Comparison of ENCODE assay signal across 8 mouse cellular contexts in the genomic region with DNA sequence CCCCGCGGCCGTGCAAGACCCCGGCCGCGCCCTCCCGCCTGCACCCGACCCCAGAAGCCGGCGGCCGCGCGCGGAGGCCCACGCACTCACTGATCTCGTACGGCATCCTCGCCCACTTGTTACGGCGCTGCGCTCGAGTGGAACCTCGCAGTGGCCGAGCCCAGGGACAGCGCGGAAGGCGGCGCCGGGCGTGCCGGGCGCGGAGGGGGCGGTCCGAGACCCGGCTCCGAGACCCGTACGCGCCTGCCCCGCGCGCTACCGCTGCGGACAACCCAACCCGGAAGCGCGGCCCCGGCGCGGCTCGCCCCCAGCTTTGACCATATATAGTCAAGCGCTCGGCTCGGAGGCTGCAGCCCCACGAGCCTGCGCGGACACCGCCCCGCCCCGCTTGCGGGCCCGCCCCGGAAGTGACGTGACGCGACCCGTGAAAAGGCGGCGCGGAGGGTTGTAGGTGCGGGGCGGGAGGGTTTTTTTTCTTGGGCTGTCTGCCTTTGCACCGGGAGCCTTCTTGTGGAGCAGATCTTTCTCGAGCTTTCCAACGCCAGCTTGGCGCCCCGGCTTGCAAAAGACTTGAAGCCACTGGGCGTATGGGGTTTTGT. TPM values are rescaled to one million over a fixed set of nuclear protein-coding genes. Genes with fewer than 3 reads are reported as not detected.
DNase-seq lines count a peak whose midpoint lies in the region; ATAC-seq and TF ChIP-seq lines count a peak whose summit lies in the region.

No protein-coding gene starts in this region.

- peak; percentile 97 for ATAC-seq in heart, embryonic 12.5 days (ENCODE audit: insufficient number of reproducible peaks, low FRiP score)
- ATAC-seq in kidney, postnatal 0 days (replicated peaks; ENCODE audit: low FRiP score, low read depth): peak; percentile 98
- ATAC-seq in liver, embryonic 11.5 days (replicated peaks; ENCODE audit: low FRiP score): peak; percentile 97
- ATAC-seq in stomach, embryonic 14.5 days (ENCODE audit: insufficient number of reproducible peaks, insufficient read depth, low FRiP score, low read depth): peak; percentile 98

- TF ChIP-seq POLR2A in brain, embryonic 14.5 days (IDR thresholded peaks at IDR 0.05; ENCODE audit: borderline replicate concordance, extremely low read depth, insufficient read depth, insufficient read length, poor library complexity, severe bottlenecking): no peak; the same call in none of the 2 replicates

- under 1% methylated on average over 78 of the region's 79 CpGs for WGBS in heart, embryonic 12.5 days
- WGBS in kidney, postnatal 0 days: 2% methylated on average over 76 of the region's 79 CpGs
- 0% methylated on average over 76 of the region's 79 CpGs for WGBS in liver, embryonic 11.5 days
- under 1% methylated on average over 61 of the region's 79 CpGs for WGBS in stomach, embryonic 14.5 days

- H3K79me3 ChIP-seq in C2C12 (ENCODE audit: low read depth): peaks cover 48% of the 10 kb centered on the region

- peak; percentile 99 for DNase-seq in brain, embryonic 14.5 days (ENCODE audit: low read depth)
- peak; percentile 97 for DNase-seq in kidney, postnatal 0 days (ENCODE audit: low spot score)
- peak; percentile 99 for DNase-seq in liver, embryonic 11.5 days (ENCODE audit: low spot score)
- DNase-seq in naive thymus-derived CD4-positive, alpha-beta T cell, adult 2 months (ENCODE audit: low read depth): peak; percentile 98

- H3K36me3 ChIP-seq in C2C12 (ENCODE audit: control insufficient read depth, insufficient read depth): peaks cover 37% of the 10 kb centered on the region
- H3K36me3 ChIP-seq in erythroblast, embryonic 14.5 days (ENCODE audit: control insufficient read depth): peaks cover 39% of the 10 kb centered on the region
- H3K36me3 ChIP-seq in heart, embryonic 12.5 days: peaks cover 31% of the 10 kb centered on the region
- H3K36me3 ChIP-seq in kidney, postnatal 0 days (ENCODE audit: insufficient read depth, low read length): peaks cover 12% of the 10 kb centered on the region; the same call in 1 of the 2 replicates
- peaks cover 14% of the 10 kb centered on the region; the same call in 1 of the 2 replicates for H3K36me3 ChIP-seq in liver, embryonic 11.5 days (ENCODE audit: control insufficient read depth, insufficient read depth, low read length)
- H3K36me3 ChIP-seq in stomach, embryonic 14.5 days (ENCODE audit: control insufficient read depth, insufficient read depth, low read length): peaks cover 26% of the 10 kb centered on the region

- H3ac ChIP-seq in C2C12 (ENCODE audit: control insufficient read depth, insufficient read length, low read depth): peak overlapping the region; percentile 97

- peaks cover 61% of the 10 kb centered on the region for H3K79me2 ChIP-seq in C2C12 (ENCODE audit: control insufficient read depth, insufficient read depth)

- TF ChIP-seq CTCF in C2C12 (IDR thresholded peaks at IDR 0.05; ENCODE audit: control insufficient read depth, insufficient read depth, insufficient read length): no peak
- TF ChIP-seq CTCF in brain, embryonic 14.5 days (IDR thresholded peaks at IDR 0.05; ENCODE audit: borderline replicate concordance, extremely low read depth, insufficient read depth, insufficient read length): no peak
- no peak for TF ChIP-seq CTCF in kidney, postnatal 0 days (IDR thresholded peaks at IDR 0.05; ENCODE audit: low read depth)

- peak overlapping the region; percentile 97 for H3K27ac ChIP-seq in heart, embryonic 12.5 days (ENCODE audit: poor library complexity, severe bottlenecking)
- peak overlapping the region; percentile 96 for H3K27ac ChIP-seq in kidney, postnatal 0 days
- peak overlapping the region; percentile 91 for H3K27ac ChIP-seq in liver, embryonic 11.5 days (ENCODE audit: low read depth, low read length)
- H3K27ac ChIP-seq in stomach, embryonic 14.5 days (ENCODE audit: low read length): peak overlapping the region; percentile 97

- no peaks in the 10 kb centered on the region for H3K27me3 ChIP-seq in C2C12 (ENCODE audit: control insufficient read depth, insufficient read depth, insufficient read length)
- no peaks in the 10 kb centered on the region for H3K27me3 ChIP-seq in erythroblast, embryonic 14.5 days (ENCODE audit: control insufficient read depth)
- H3K27me3 ChIP-seq in heart, embryonic 12.5 days (replicated peaks): no peaks in the 10 kb centered on the region
- no peaks in the 10 kb centered on the region for H3K27me3 ChIP-seq in kidney, postnatal 0 days (ENCODE audit: insufficient read depth, low read length)
- no peaks in the 10 kb centered on the region for H3K27me3 ChIP-seq in liver, embryonic 11.5 days (replicated peaks; ENCODE audit: control insufficient read depth, insufficient read depth, low read length)
- H3K27me3 ChIP-seq in stomach, embryonic 14.5 days (ENCODE audit: control insufficient read depth, insufficient read depth, low read length): no peaks in the 10 kb centered on the region

- peak overlapping the region; percentile 81 for H3K4me2 ChIP-seq in heart, embryonic 12.5 days
- H3K4me2 ChIP-seq in kidney, postnatal 0 days (ENCODE audit: low read length): peak overlapping the region; percentile 74
- H3K4me2 ChIP-seq in liver, embryonic 11.5 days: peak overlapping the region; percentile 70
- peak overlapping the region; percentile 77 for H3K4me2 ChIP-seq in stomach, embryonic 14.5 days (replicated peaks; ENCODE audit: low read depth, low read length)

- H3K9me3 ChIP-seq in erythroblast, embryonic 14.5 days (ENCODE audit: control insufficient read depth, low read length): no peaks in the 10 kb centered on the region
- H3K9me3 ChIP-seq in heart, embryonic 12.5 days (replicated peaks): no peaks in the 10 kb centered on the region
- H3K9me3 ChIP-seq in kidney, postnatal 0 days (replicated peaks; ENCODE audit: low read length): no peaks in the 10 kb centered on the region
- no peaks in the 10 kb centered on the region for H3K9me3 ChIP-seq in liver, embryonic 11.5 days (ENCODE audit: control insufficient read depth, low read length)
- H3K9me3 ChIP-seq in stomach, embryonic 14.5 days (ENCODE audit: control insufficient read depth, low read depth, low read length): no peaks in the 10 kb centered on the region

- peak overlapping the region; percentile 90 for H3K4me3 ChIP-seq in C2C12 (ENCODE audit: insufficient read depth, poor library complexity, severe bottlenecking)
- H3K4me3 ChIP-seq in erythroblast, embryonic 14.5 days (replicated peaks): peak overlapping the region; percentile 76
- peak overlapping the region; percentile 78 for H3K4me3 ChIP-seq in heart, embryonic 12.5 days
- H3K4me3 ChIP-seq in kidney, postnatal 0 days (replicated peaks; ENCODE audit: low read depth, low read length): peak overlapping the region; percentile 88
- peak overlapping the region; percentile 90 for H3K4me3 ChIP-seq in liver, embryonic 11.5 days (ENCODE audit: low read depth, low read length)
- H3K4me3 ChIP-seq in stomach, embryonic 14.5 days (ENCODE audit: low read depth, low read length): peak overlapping the region; percentile 86

- H3K4me1 ChIP-seq in erythroblast, embryonic 14.5 days (ENCODE audit: control insufficient read depth): peaks cover 30% of the 10 kb centered on the region
- H3K4me1 ChIP-seq in heart, embryonic 12.5 days (replicated peaks): peaks cover 50% of the 10 kb centered on the region
- peaks cover 6% of the 10 kb centered on the region; the same call in 1 of the 2 replicates for H3K4me1 ChIP-seq in kidney, postnatal 0 days (replicated peaks; ENCODE audit: insufficient read depth, low read length)
- peaks cover 13% of the 10 kb centered on the region; the same call in 1 of the 2 replicates for H3K4me1 ChIP-seq in liver, embryonic 11.5 days (replicated peaks; ENCODE audit: control insufficient read depth, insufficient read depth, low read length)
- peaks cover 10% of the 10 kb centered on the region; the same call in 1 of the 2 replicates for H3K4me1 ChIP-seq in stomach, embryonic 14.5 days (ENCODE audit: control insufficient read depth, insufficient read depth, low read length)

- H3K9ac ChIP-seq in heart, embryonic 12.5 days: peak overlapping the region; percentile 97
- H3K9ac ChIP-seq in kidney, postnatal 0 days (ENCODE audit: low read depth, low read length): peak overlapping the region; percentile 88
- H3K9ac ChIP-seq in liver, embryonic 11.5 days (ENCODE audit: low read depth, low read length): peak overlapping the region; percentile 89
- peak overlapping the region; percentile 90 for H3K9ac ChIP-seq in stomach, embryonic 14.5 days (replicated peaks; ENCODE audit: low read depth, low read length)

TF ChIP-seq in C2C12, 6 proteins besides CTCF, POLR2A, EP300 and RAD21:
- no peak for TF ChIP-seq CEBPB (IDR thresholded peaks at IDR 0.05; ENCODE audit: low read depth)
- no peak for TF ChIP-seq MYOD1 (IDR thresholded peaks at IDR 0.05; ENCODE audit: control insufficient read depth, insufficient read length, low read depth)
- TF ChIP-seq USF1 (IDR thresholded peaks at IDR 0.05; ENCODE audit: low read depth): no peak
- no peak for TF ChIP-seq FOSL1 (IDR thresholded peaks at IDR 0.05; ENCODE audit: insufficient read depth, low read length, poor library complexity, severe bottlenecking)
- no peak for TF ChIP-seq MYOG (IDR thresholded peaks at IDR 0.05; ENCODE audit: control insufficient read depth, extremely low read depth, insufficient read length)
- no peak for TF ChIP-seq MAX (IDR thresholded peaks at IDR 0.05)
TF ChIP-seq in C2C12: peak in this region for 0.

RNA-seq across cellular contexts. Expression of gene Wdr1, which starts 1.5 kb away (rescaled TPM):
- polyA plus RNA-seq in C2C12 (2012; fragmentation: generic; extraction: Trizol): 348 TPM
- 116 and 141 TPM in 2 replicates for polyA plus RNA-seq in brain, embryonic 14.5 days (2012; rRNA removed)
- 3.2 and 4.1 TPM in 2 replicates for polyA plus RNA-seq in erythroblast, embryonic 14.5 days (2012)
- 253 and 257 TPM in 2 replicates for polyA plus RNA-seq in heart, embryonic 12.5 days (2016; fragmentation: Nextera tagmentation; extraction: Ambion mirVana)
- 165 and 182 TPM in 2 replicates for polyA plus RNA-seq in kidney, postnatal 0 days (2015; fragmentation: Nextera tagmentation; extraction: Ambion mirVana)
- 178 and 184 TPM in 2 replicates for polyA plus RNA-seq in liver, embryonic 11.5 days (2014; fragmentation: Nextera tagmentation; extraction: Ambion mirVana)
- 252 and 261 TPM in 2 replicates for polyA plus RNA-seq in stomach, embryonic 14.5 days (2014; fragmentation: Nextera tagmentation; extraction: Ambion mirVana)

RNA-seq across cellular contexts. Expression of gene Slc2a9, which starts 58.6 kb away (rescaled TPM):
- 1.4 TPM for polyA plus RNA-seq in C2C12 (2012; fragmentation: generic; extraction: Trizol)
- 0.28 and 0.81 TPM in 2 replicates for polyA plus RNA-seq in brain, embryonic 14.5 days (2012; rRNA removed)
- polyA plus RNA-seq in erythroblast, embryonic 14.5 days (2012): 0.01 TPM in 1 of 2 replicates, not detected in the other
- polyA plus RNA-seq in heart, embryonic 12.5 days (2016; fragmentation: Nextera tagmentation; extraction: Ambion mirVana): 0.22 and 0.71 TPM in 2 replicates
- polyA plus RNA-seq in kidney, postnatal 0 days (2015; fragmentation: Nextera tagmentation; extraction: Ambion mirVana): 2.9 and 3.5 TPM in 2 replicates
- polyA plus RNA-seq in liver, embryonic 11.5 days (2014; fragmentation: Nextera tagmentation; extraction: Ambion mirVana): 0.60 and 1.8 TPM in 2 replicates
- 0.93 and 1.3 TPM in 2 replicates for polyA plus RNA-seq in stomach, embryonic 14.5 days (2014; fragmentation: Nextera tagmentation; extraction: Ambion mirVana)

Comparison
In these comparisons a context has a peak if more than half of its experiments do, and no peak if none do; other contexts are left out.
1. Peak in every context shown above with its lines: DNase-seq, ATAC-seq, H3K4me3 ChIP-seq and H3K27ac ChIP-seq.
2. RNA of gene Wdr1, which starts 1.5 kb away (polyA plus RNA-seq): 348 TPM in C2C12 (single experiment), 253 to 257 TPM in heart, embryonic 12.5 days, 252 to 261 TPM in stomach, embryonic 14.5 days, 178 to 184 TPM in liver, embryonic 11.5 days, 165 to 182 TPM in kidney, postnatal 0 days and 116 to 141 TPM in brain, embryonic 14.5 days; 3.2 to 4.1 TPM in erythroblast, embryonic 14.5 days; every median in the first group is over 10 times any median in the second.